Mouse (Mus musculus) forebrain, embryonic 10.5 days (tissue): ENCODE measurements around the gene Spon1. TPM values are rescaled to one million over a fixed set of nuclear protein-coding genes. Genes with fewer than 3 reads are reported as not detected.
A peak's percentile ranks its signal among the peaks of the same experiment; 100 is the strongest.

ENCODE experiments used
- DNase-seq: peaks from one replicate; pipeline ENCODE4 v3.0.0-alpha.2; 2017; ENCODE audit warnings: low spot score; ENCODE audit errors: extremely low spot score
- H3K27ac ChIP-seq: fragments of 300-500 bp; sonication (generic); 2 replicates; pipeline ENCODE4 v1.5.1; 2016; ENCODE audit warnings: mild to moderate bottlenecking
- H3K27me3 ChIP-seq: fragments of 300-500 bp; sonication (generic); 2 replicates; pipeline ENCODE4 v1.6.1; 2016; ENCODE audit warnings: mild to moderate bottlenecking; ENCODE audit not compliant: poor library complexity, severe bottlenecking
- H3K36me3 ChIP-seq: fragments of 300-500 bp; sonication (generic); replicated peaks from 2 replicates; pipeline ENCODE4 v1.6.1; 2016; ENCODE audit warnings: mild to moderate bottlenecking, moderate library complexity
- H3K4me1 ChIP-seq: fragments of 300-500 bp; sonication (generic); 2 replicates; pipeline ENCODE4 v1.6.1; 2016
- H3K4me3 ChIP-seq: fragments of 300-500 bp; sonication (generic); 2 replicates; pipeline ENCODE4 v1.5.1; 2016; ENCODE audit warnings: mild to moderate bottlenecking, moderate library complexity
- H3K9me3 ChIP-seq: fragments of 300-500 bp; sonication (generic); 2 replicates; pipeline ENCODE4 v1.6.1; 2016; ENCODE audit warnings: mild to moderate bottlenecking, moderate library complexity
- WGBS: fragments of 180-500 bp; shearing (Covaris S2); methylation state at CpG from one replicate; pipeline ENCODE4 v1.1.7; 2016; 5-methylcytosine and 5-hydroxymethylcytosine counted together
- polyA plus RNA-seq: library from polyadenylated mRNA; unstranded; fragments of >200 nt; fragmentation: Nextera tagmentation; extraction: Ambion mirVana; gene quantifications from 2 replicates; pipeline ENCODE4 v1.2.1, GENCODE M21; 2016

Spon1 gene
- polyA plus RNA-seq, 1 experiment from 2014 or later = 10.3 TPM

- 83% methylated on average over 2 of the region's 2 CpGs for WGBS
- H3K27me3 ChIP-seq = 0 out of 2 replicates have a peak, but pooled peaks cover 6% of the 10 kb centered on the region
- 0 out of 2 replicates have a peak overlapping the region, but pooled peaks have one; percentile 57 for H3K27ac ChIP-seq
These were observed 135.7 kb downstream of the Spon1 start for GRCm38 (mm10) chr7:113901511-113901910.

GRCm38 (mm10) chr7:113901941-113902515, 136.2 kb downstream of the Spon1 start:
- DNase-seq = no peak
- 26% methylated on average over 10 of the region's 10 CpGs for WGBS
- peak overlapping the region; percentile 5; the same call in 1 of the 2 replicates for H3K4me3 ChIP-seq
- 0 out of 2 replicates have a peak, but pooled peaks cover 6% of the 10 kb centered on the region for H3K27me3 ChIP-seq
- peaks cover 24% of the 10 kb centered on the region for H3K4me1 ChIP-seq
- H3K27ac ChIP-seq = 0 out of 2 replicates have a peak overlapping the region, but pooled peaks have one; percentile 57
- peaks cover 4% of the 10 kb centered on the region; the same call in 1 of the 2 replicates for H3K9me3 ChIP-seq
- H3K36me3 ChIP-seq = no peaks in the 10 kb centered on the region

More at GRCm38 (mm10) chr7:113901511-113901910, 135.7 kb downstream of the Spon1 start:
- Histone ChIP-seq H3K36me3 (no peaks in the 10 kb centered on the region), H3K4me1 (peaks cover 24% of the 10 kb centered on the region), H3K4me3 (peak overlapping the region; percentile 5; the same call in 1 of the 2 replicates), H3K9me3 (peaks cover 4% of the 10 kb centered on the region; the same call in 1 of the 2 replicates)
- DNase-seq = no peak

- Histone ChIP-seq H3K27ac (no peak overlapping the region; the same call in 1 of the 2 replicates), H3K4me3 (no peak overlapping the region), H3K36me3 (no peaks in the 10 kb centered on the region), H3K9me3 (peaks cover 2% of the 10 kb centered on the region; the same call in 1 of the 2 replicates), H3K27me3 (0 out of 2 replicates have a peak, but pooled peaks cover 6% of the 10 kb centered on the region), H3K4me1 (peaks cover 24% of the 10 kb centered on the region)
- WGBS = 88% methylated on average over 3 of the region's 3 CpGs
- no peak for DNase-seq
These were observed 137.5 kb downstream of the Spon1 start for GRCm38 (mm10) chr7:113903127-113903827.

GRCm38 (mm10) chr7:113903939-113904338, 138.1 kb downstream of the Spon1 start:
- Histone ChIP-seq H3K27ac (no peak overlapping the region), H3K9me3 (no peaks in the 10 kb centered on the region), H3K27me3 (0 out of 2 replicates have a peak, but pooled peaks cover 6% of the 10 kb centered on the region), H3K36me3 (no peaks in the 10 kb centered on the region), H3K4me3 (no peak overlapping the region), H3K4me1 (peaks cover 29% of the 10 kb centered on the region)
- WGBS = 93% methylated on average over 5 of the region's 5 CpGs
- DNase-seq = no peak

- Histone ChIP-seq H3K4me1 (peaks cover 34% of the 10 kb centered on the region), H3K27ac (no peak overlapping the region), H3K36me3 (no peaks in the 10 kb centered on the region), H3K27me3 (0 out of 2 replicates have a peak, but pooled peaks cover 6% of the 10 kb centered on the region), H3K4me3 (no peak overlapping the region), H3K9me3 (no peaks in the 10 kb centered on the region)
- DNase-seq = no peak
- WGBS = 48% methylated on average over 7 of the region's 7 CpGs
These were observed 138.6 kb downstream of the Spon1 start for GRCm38 (mm10) chr7:113904348-113904895.

GRCm38 (mm10) chr7:113909161-113909825, 143.5 kb downstream of the Spon1 start:
- H3K36me3 ChIP-seq = no peaks in the 10 kb centered on the region
- no peak for DNase-seq
- H3K4me3 ChIP-seq = no peak overlapping the region
- H3K27ac ChIP-seq = 0 out of 2 replicates have a peak overlapping the region, but pooled peaks have one; percentile 13
- peaks cover 23% of the 10 kb centered on the region for H3K4me1 ChIP-seq
- H3K27me3 ChIP-seq = no peaks in the 10 kb centered on the region
- 31% methylated on average over 12 of the region's 12 CpGs for WGBS
- H3K9me3 ChIP-seq = no peaks in the 10 kb centered on the region

GRCm38 (mm10) chr7:113910856-113911255, 145.1 kb downstream of the Spon1 start:
- DNase-seq = no peak
- Histone ChIP-seq H3K9me3 (no peaks in the 10 kb centered on the region), H3K27ac (no peak overlapping the region), H3K4me3 (no peak overlapping the region), H3K36me3 (no peaks in the 10 kb centered on the region), H3K4me1 (peaks cover 19% of the 10 kb centered on the region), H3K27me3 (no peaks in the 10 kb centered on the region)
- 86% methylated on average over 7 of the region's 7 CpGs for WGBS

GRCm38 (mm10) chr7:113915936-113916335, 150.1 kb downstream of the Spon1 start:
- no peaks in the 10 kb centered on the region for H3K27me3 ChIP-seq
- no peaks in the 10 kb centered on the region for H3K36me3 ChIP-seq
- 89% methylated on average over 4 of the region's 4 CpGs for WGBS
- no peak overlapping the region for H3K27ac ChIP-seq
- no peaks in the 10 kb centered on the region for H3K9me3 ChIP-seq
- H3K4me3 ChIP-seq = no peak overlapping the region
- H3K4me1 ChIP-seq = no peaks in the 10 kb centered on the region
- DNase-seq = no peak

- WGBS = 92% methylated on average over 3 of the region's 3 CpGs
- no peaks in the 10 kb centered on the region for H3K36me3 ChIP-seq
- H3K27me3 ChIP-seq = no peaks in the 10 kb centered on the region
- no peaks in the 10 kb centered on the region for H3K4me1 ChIP-seq
- no peak for DNase-seq
- H3K4me3 ChIP-seq = no peak overlapping the region
- no peak overlapping the region for H3K27ac ChIP-seq
- no peaks in the 10 kb centered on the region for H3K9me3 ChIP-seq
These were observed 153.1 kb downstream of the Spon1 start for GRCm38 (mm10) chr7:113918916-113919315.

- Histone ChIP-seq H3K4me3 (no peak overlapping the region), H3K9me3 (no peaks in the 10 kb centered on the region), H3K4me1 (no peaks in the 10 kb centered on the region), H3K27ac (no peak overlapping the region), H3K27me3 (no peaks in the 10 kb centered on the region), H3K36me3 (no peaks in the 10 kb centered on the region)
- DNase-seq = no peak
- WGBS = 82% methylated on average over 4 of the region's 4 CpGs
These were observed 153.7 kb downstream of the Spon1 start for GRCm38 (mm10) chr7:113919505-113919904.

GRCm38 (mm10) chr7:113920056-113920455, 154.3 kb downstream of the Spon1 start:
- Histone ChIP-seq H3K4me1 (no peaks in the 10 kb centered on the region), H3K4me3 (no peak overlapping the region), H3K27ac (no peak overlapping the region), H3K36me3 (no peaks in the 10 kb centered on the region), H3K9me3 (no peaks in the 10 kb centered on the region), H3K27me3 (no peaks in the 10 kb centered on the region)
- no peak for DNase-seq
- WGBS = 91% methylated on average over 2 of the region's 2 CpGs

GRCm38 (mm10) chr7:113924561-113924960, 158.8 kb downstream of the Spon1 start:
- 89% methylated on average over 6 of the region's 6 CpGs for WGBS
- H3K4me1 ChIP-seq = no peaks in the 10 kb centered on the region
- no peaks in the 10 kb centered on the region for H3K27me3 ChIP-seq
- no peak overlapping the region for H3K27ac ChIP-seq
- no peaks in the 10 kb centered on the region for H3K9me3 ChIP-seq
- no peak for DNase-seq
- H3K4me3 ChIP-seq = no peak overlapping the region
- H3K36me3 ChIP-seq = no peaks in the 10 kb centered on the region
